Mouse (Mus musculus) kidney, adult 11 months (tissue): ENCODE results near the gene Ufd1.

Experiments used
- DNase-seq: peaks from one replicate; pipeline ENCODE4 v3.0.0; 2022

Gene Ufd1

DNA sequence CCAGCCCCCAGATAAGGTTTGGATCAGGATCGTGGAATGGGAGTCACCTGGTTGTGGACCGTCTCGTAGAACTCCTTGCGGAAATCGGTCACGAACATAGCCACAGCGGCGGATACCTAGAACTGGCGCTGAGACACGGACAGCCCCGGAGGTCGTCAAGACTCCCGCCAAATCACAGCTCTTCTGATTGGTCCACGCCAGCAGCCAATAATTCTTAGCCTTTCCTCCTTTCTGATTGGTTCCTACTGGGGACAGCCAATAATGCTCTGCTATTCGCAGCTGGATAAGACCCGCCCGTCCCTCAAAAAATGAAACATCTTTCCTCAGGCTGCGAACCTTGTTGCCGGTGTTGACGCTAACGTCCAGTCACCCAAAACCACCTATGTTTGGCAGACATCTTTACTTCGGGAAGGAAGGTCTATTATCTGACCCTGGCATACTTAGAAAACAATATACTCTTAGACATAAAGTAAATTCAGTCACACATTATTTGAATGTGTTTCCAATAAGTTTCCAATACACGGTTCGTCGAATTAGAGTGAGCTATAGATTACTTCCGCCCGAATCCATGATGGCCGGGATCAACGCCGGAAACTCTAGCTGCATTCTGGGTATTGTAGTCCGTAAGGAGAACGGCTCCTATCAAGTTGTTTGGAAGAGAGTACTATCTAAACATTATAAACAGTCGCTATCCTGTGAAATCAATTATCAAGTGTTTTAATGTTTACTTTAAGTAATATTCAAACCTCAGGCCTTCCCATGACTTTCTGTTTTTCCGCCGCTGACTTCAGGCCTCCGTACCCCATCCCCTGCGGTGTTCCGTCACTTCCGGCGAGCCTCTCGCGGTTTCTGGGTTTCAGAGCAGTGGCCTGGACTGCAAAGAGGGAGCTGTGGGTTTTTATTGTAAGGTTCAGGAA is at the start of gene Ufd1, which contains the start of gene Cdc45:
Gene Ufd1 (plus strand): TSS at position 312 of the 917 bp plus-strand sequence.
Gene Cdc45 (minus strand): TSS at position 520 of the 917 bp plus-strand sequence.
- peak; percentile 94 for DNase-seq

DNA sequence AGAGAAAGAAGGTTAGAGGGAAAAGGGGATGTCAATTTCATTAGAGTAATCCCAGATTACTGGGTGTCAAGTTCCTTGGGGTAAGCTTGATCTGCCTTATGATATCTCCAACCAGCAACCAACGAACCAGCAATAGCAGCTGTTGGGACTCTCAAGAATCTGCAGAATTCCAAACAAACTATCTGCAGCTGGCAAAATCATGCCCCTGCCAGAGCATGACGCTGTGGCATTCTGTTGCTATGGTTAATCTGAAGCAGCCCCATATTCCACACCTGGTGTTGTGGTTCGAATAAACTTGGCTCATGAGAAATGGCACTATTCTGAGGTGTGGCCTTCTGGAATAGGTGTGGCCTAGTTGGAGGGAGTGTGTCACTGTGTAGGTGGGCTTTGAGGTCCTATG is 48.6 kb upstream of the Ufd1 start:
- DNase-seq, result no peak

- DNase-seq, result no peak
These were observed 45.2 kb upstream of the Ufd1 start for GRCm38 (mm10) chr16:18766390-18766789.

DNA sequence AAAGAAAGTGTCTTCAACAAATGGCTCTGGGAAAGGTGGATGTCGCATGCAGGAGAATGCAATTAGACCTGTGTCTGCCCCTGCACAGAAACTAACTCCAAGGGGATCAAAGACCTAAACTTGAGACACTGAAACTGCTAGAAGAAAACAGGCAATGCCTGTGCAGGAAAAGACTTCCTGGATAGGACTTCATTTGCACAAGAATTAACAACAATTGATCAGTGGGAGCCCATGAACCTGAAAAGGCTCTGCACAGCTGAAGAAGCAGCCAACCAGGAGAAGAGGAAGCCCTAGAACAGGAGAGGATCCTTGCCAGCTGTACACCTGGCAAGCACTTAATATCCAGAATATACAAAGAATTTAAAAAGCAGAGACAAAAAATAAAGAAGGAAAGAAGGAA is 42.1 kb upstream of the Ufd1 start:
- no peak for DNase-seq

- DNase-seq, result no peak
These were observed 37.6 kb upstream of the Ufd1 start for GRCm38 (mm10) chr16:18773936-18774335.

GRCm38 (mm10) chr16:18775621-18776555 is 35.7 kb upstream of the Ufd1 start:
- no peak for DNase-seq

- DNase-seq, result peak; percentile 15
These were observed 35.0 kb upstream of the Ufd1 start, which contains the start of gene Cldn5 for GRCm38 (mm10) chr16:18776556-18777100. Gene Cldn5 (plus strand): TSS chr16:18776847.

- no peak for DNase-seq
These were observed 34.2 kb upstream of the Ufd1 start for GRCm38 (mm10) chr16:18777101-18778080.

DNA sequence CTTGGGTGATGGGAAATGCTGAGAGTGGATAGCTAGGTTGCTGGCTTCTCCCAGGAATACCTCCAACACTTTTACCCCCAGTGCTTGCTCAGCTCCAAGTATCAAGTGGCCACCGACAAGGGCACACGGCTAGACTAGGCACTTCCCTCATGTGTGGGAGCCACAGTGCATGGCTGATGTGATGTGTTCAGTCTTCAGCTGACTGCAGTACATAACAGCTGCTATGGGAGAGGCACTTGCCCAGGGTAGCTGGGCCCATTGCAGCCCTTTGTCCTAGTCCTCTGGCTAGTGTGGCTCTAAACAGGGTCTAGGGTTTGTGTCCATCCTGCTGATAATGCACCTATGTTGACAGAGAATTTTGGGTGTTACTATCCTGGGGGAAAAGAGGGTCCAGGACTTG is 33.1 kb upstream of the Ufd1 start:
- no peak for DNase-seq

- no peak for DNase-seq
These were observed 29.8 kb upstream of the Ufd1 start for GRCm38 (mm10) chr16:18781810-18782209.

DNA sequence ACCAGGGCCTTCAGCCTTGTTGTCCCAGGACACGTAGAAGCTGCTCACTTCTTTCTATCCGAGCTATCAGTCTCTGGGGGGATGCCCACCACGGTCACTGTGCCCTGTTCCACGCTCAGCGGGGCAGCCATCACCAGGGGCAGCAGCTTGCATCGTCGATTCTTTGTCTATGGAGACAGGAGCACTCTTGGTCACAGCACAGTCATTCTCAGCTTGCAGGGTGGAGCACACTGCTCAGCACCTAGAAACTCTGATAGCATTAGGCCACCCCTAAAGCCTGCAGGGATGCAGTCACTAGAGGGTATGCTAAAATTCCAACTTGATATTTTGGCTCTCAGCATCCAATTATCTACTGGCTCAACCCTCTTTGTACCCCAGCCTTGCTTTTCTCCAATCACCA is 26.6 kb upstream of the Ufd1 start:
- DNase-seq, result no peak

GRCm38 (mm10) chr16:18785485-18785884 is 26.1 kb upstream of the Ufd1 start:
- DNase-seq, result no peak

GRCm38 (mm10) chr16:18786652-18787051 is 24.9 kb upstream of the Ufd1 start:
- DNase-seq, result no peak

- DNase-seq, result no peak
These were observed 22.8 kb upstream of the Ufd1 start for GRCm38 (mm10) chr16:18788627-18789406.

GRCm38 (mm10) chr16:18795223-18795899 is 16.2 kb upstream of the Ufd1 start:
- DNase-seq, result no peak

- no peak for DNase-seq
These were observed 14.9 kb upstream of the Ufd1 start for GRCm38 (mm10) chr16:18796645-18797044.

DNA sequence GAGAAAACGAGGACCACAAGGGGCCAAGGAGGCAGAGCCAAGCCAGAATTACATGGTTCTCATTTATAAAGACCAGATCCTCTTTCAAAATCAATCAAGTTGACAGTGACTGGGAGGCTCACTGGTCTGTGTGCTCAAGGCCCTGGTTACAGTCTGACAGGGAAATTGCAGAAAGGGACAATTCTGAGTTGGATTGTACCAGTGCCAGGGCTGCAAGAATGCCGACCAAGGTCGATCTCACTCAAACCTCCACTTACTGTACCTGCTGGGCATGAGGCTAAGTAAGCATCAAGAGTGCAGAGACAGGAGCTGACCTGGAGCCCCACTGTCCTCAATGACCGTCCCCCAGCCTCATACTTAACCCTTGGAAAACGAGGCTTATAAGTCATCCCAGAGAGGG is 13.4 kb upstream of the Ufd1 start:
- DNase-seq, result no peak

- DNase-seq, result peak; percentile 30
These were observed 12.7 kb upstream of the Ufd1 start for GRCm38 (mm10) chr16:18798841-18799240.

- DNase-seq, result peak; percentile 32
These were observed 5.8 kb upstream of the Ufd1 start for GRCm38 (mm10) chr16:18805746-18806145.

- no peak for DNase-seq
These were observed 2.6 kb upstream of the Ufd1 start for GRCm38 (mm10) chr16:18809001-18809400.
